Mouse (Mus musculus) urinary bladder, postnatal 10 days (tissue): Measurements from ENCODE around the gene Cldn10.

Experiments used
- DNase-seq: peaks from one replicate; pipeline ENCODE4 v3.0.0; 2022; ENCODE audit warnings: low spot score

The Cldn10 gene

GRCm38 (mm10) chr14:118864905-118865304 lies 77.2 kb downstream of the Cldn10 start:
- no peak for DNase-seq

- no peak for DNase-seq
These were observed 78.5 kb downstream of the Cldn10 start for GRCm38 (mm10) chr14:118866014-118866811.

- no peak for DNase-seq
These were observed 79.7 kb downstream of the Cldn10 start for GRCm38 (mm10) chr14:118867366-118867765.

GRCm38 (mm10) chr14:118868102-118868724 lies 80.5 kb downstream of the Cldn10 start:
- DNase-seq = no peak

GRCm38 (mm10) chr14:118869712-118870111 lies 82.0 kb downstream of the Cldn10 start:
- no peak for DNase-seq

GRCm38 (mm10) chr14:118874126-118874525 lies 86.4 kb downstream of the Cldn10 start:
- no peak for DNase-seq

- DNase-seq = no peak
These were observed 87.2 kb downstream of the Cldn10 start for GRCm38 (mm10) chr14:118874786-118875415.

- no peak for DNase-seq
These were observed 90.7 kb downstream of the Cldn10 start for GRCm38 (mm10) chr14:118878346-118878910.

- DNase-seq = no peak
These were observed 93.0 kb downstream of the Cldn10 start for GRCm38 (mm10) chr14:118880696-118881095.

GRCm38 (mm10) chr14:118883344-118884249 lies 95.9 kb downstream of the Cldn10 start:
- DNase-seq = no peak

- no peak for DNase-seq
These were observed 96.5 kb downstream of the Cldn10 start for GRCm38 (mm10) chr14:118884250-118884556.

- no peak for DNase-seq
These were observed 102.4 kb downstream of the Cldn10 start for GRCm38 (mm10) chr14:118890101-118890500.

- no peak for DNase-seq
These were observed 107.5 kb downstream of the Cldn10 start for GRCm38 (mm10) chr14:118895228-118895627.

- DNase-seq = no peak
These were observed 107.9 kb downstream of the Cldn10 start for GRCm38 (mm10) chr14:118895655-118896054.

- no peak for DNase-seq
These were observed 112.2 kb downstream of the Cldn10 start for GRCm38 (mm10) chr14:118899940-118900339.

- no peak for DNase-seq
These were observed 113.2 kb downstream of the Cldn10 start for GRCm38 (mm10) chr14:118900911-118901310.

- DNase-seq = no peak
These were observed 115.7 kb downstream of the Cldn10 start for GRCm38 (mm10) chr14:118903397-118903796.

GRCm38 (mm10) chr14:118903867-118904562 lies 116.3 kb downstream of the Cldn10 start:
- no peak for DNase-seq

- DNase-seq = no peak
These were observed 119.9 kb downstream of the Cldn10 start for GRCm38 (mm10) chr14:118907592-118907991.

- DNase-seq = no peak
These were observed 122.2 kb downstream of the Cldn10 start for GRCm38 (mm10) chr14:118909872-118910271.
